Mouse (Mus musculus): ENCODE data around the gene Gjb2.

Gjb2 gene

GRCm38 (mm10) chr14:57104106-57105023, at the start of gene Gjb2:
Gene Gjb2, minus strand, starts transcription at chr14:57104702.
- no peak for DNase-seq (ENCODE audit: low spot score)

DNA sequence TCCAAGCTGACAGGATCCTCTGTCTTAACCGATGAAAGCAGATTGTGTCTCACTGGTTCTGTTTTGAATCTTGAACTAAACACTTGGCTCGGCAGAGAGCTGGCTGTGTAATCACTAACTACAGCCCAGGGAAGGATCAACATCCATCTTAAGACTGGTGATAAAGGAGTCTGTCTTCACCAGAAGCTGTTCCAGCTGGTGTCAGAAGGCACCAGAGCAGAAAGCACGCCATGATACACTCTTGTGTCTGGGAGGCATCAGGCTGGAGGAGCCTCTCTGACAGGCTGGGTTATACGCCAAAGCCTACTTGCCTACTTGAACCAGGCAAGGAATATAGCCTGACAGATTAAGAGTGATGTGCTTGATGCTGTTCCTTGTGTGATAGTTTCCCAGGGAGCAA, 41.2 kb upstream of the Gjb2 start:
- no peak for DNase-seq (ENCODE audit: low spot score)

DNA sequence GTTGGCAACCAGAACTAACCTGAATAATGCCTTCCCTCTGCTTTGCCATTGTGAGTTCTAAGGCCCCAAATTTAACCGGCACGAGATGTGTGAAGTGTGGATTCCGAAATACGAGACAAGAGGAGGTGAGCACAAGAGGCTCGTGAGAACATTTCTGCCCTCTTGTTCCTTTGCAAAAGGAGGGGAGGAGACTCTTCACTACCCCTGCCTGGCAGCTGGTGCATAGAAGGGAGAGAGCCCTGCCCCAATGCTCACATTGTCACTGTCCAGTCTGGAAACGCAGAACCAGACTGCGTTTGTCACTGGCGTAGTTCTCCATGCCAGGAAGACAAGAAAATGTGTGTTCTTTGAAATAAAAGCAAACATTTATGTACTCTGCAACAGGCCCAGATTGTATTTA, 30.8 kb upstream of the Gjb2 start:
- no peak for DNase-seq (ENCODE audit: low spot score)

- no peak for DNase-seq (ENCODE audit: low spot score)
These were observed 28.7 kb upstream of the Gjb2 start, which contains the start of gene Gjb6 for GRCm38 (mm10) chr14:57133161-57133661. Gene Gjb6, minus strand, starts transcription at chr14:57133611.

DNA sequence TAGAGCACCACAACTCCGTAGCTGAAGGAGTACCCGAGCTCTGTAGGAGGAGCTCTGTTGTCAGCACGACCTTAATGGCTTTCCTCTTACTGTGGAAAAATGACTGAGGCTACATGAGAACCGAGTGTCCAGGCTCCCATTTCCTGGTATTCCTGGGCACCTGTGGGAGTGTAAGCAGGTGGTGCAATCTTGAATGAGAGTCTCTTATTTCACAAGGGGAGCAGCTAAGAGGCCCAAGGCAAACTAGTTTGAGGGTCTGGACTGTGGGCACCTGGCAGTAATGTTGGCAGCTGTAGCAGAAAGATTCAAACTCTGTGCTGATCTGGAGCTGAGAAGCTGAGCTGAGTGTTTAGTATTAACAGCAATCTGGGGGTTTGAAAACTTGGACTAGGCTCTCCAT, 22.9 kb upstream of the Gjb2 start:
- DNase-seq (ENCODE audit: low spot score) = no peak

DNA sequence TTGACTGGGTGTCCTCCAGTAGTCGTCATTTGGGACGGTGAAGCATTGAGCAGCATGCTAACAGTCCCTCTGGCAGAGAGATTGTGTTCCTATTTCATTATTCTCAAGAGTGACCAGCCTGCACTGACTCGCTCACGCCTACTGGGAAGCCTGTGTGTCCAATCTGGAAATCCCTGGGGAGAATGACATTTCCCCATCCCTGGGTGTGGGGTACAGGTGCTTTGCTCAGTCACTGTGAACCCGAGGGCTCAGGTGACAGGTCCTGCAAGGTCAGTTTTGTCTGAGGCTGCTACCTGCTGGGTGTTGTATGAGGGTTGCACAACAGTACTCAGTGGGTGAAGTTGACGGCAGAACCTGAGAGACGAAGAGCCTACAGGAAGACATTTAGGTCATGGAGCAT, 17.8 kb upstream of the Gjb2 start:
- DNase-seq (ENCODE audit: low spot score) = no peak

DNA sequence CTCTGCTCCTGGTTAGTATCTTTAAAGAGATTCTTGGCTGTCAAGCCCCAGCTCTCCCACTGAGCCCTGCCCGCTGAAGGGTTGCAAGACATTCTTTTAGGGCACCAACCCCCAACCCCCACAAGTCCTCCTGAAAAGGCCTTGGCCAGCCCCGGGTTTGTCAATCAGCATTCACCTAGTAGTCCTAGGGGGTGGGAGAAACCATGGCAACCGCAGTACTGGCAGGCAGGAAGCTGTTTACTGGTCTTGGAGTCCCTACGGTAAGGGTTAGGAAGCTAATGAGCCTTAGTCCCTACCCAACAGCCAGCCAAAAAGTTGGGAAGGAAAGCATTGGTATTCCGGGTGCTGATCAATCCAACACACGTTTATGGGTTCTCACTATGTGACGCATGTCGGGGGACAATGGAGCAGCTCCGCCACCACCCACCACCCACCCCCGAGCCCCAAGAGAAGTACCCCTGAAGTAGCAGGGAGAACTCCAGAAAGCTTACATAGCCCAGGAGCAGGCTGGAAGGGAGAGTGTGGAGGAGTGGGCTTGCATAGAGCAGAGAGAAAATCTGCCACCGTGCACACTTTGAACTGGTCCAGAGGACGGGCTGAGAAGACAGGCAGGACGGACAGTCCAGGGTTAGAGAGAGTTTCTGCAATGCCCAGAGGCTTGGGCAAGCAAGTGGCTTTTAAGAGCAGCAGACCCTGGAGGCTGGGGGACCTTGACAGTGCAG, 11.5 kb upstream of the Gjb2 start, which contains the start of gene Gm4491:
Gene Gm4491, minus strand, starts transcription at position 61 of the 722 bp plus-strand sequence.
- peak; percentile 56 for DNase-seq (ENCODE audit: low spot score)

GRCm38 (mm10) chr14:57109194-57109593, 4.7 kb upstream of the Gjb2 start:
- no peak for DNase-seq (ENCODE audit: low spot score)

- no peak for DNase-seq (ENCODE audit: low spot score)
These were observed 3.4 kb upstream of the Gjb2 start for GRCm38 (mm10) chr14:57107916-57108315.

DNA sequence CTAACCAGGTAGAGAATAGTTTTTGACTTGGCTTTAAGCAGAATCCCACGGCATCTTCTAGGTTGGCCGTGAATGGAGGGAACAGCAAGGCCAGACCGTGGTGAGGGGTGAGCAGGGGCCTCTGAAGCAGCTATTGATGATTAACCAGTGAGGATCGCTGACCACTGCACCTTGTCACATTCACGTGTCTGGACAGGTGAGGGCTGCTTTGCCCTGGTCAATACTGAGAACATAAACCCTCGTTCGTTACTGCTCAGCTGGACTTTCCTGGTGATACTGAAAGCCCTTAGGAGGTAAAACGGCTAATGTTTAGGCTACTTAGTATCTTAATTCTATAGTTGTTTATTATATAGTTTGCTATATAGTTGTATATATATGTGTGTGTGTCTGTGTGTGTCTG, 2.6 kb upstream of the Gjb2 start:
- DNase-seq (ENCODE audit: low spot score) = no peak

DNA sequence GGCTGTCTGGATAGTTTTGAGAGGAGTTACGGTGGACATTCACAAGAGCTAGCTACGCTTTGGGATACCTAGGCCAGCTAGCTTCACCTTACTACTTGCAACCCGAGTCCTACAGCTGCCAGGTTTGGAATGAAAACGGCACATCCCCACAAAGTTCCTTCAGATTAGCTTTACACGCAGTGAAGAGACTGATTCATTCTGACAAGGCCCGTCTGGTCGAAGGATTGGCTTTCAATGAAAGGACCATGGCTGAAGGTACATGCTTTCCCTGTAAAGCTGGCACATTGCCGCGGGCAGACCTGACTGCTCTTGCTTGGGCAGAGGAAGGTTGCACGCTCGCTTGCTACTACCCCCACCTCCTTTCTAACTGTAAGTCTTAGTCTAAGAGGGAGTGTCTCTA, 1.2 kb upstream of the Gjb2 start:
- DNase-seq (ENCODE audit: low spot score) = no peak

DNA sequence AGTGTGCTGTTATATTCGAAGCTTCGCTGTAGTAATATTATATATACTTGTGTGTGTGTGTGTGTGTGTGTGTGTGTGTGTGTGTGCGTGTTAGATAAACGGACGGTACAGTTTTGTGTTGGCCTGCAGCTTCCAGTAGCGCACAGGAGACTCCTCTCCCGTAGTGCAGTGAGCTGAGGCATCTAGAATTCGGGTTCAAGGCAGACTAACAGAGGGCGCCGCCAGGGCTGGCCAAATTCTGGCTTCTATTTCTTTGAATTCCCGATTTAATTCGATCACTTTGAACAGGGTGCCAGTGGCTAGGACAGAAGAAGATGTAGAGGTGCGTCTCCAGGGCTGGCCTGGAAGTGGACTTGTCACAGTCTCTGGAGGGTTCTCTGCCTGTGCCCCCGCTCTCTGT, 609 bp upstream of the Gjb2 start:
- DNase-seq (ENCODE audit: low spot score) = no peak

DNA sequence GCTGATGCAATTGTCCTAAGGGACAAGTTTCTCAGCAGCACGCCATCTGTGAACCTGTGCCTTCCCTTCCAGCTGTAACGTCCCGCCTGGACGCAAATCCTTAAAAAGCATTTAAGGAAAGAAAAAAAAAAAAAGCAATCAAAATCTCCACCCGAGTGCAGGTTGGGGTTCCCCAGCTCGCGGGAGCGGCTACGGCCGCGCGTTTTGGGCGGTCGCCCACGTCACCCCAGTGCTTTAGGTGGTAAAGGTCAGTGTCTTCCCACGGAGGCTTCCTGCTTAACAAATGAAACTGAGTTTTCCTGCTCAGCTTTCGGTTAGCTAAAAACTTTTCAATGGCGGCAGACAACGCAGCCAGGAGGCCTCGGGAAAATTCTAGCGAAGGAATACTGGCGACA, 794 bp downstream of the Gjb2 start:
- DNase-seq (ENCODE audit: low spot score) = no peak

DNA sequence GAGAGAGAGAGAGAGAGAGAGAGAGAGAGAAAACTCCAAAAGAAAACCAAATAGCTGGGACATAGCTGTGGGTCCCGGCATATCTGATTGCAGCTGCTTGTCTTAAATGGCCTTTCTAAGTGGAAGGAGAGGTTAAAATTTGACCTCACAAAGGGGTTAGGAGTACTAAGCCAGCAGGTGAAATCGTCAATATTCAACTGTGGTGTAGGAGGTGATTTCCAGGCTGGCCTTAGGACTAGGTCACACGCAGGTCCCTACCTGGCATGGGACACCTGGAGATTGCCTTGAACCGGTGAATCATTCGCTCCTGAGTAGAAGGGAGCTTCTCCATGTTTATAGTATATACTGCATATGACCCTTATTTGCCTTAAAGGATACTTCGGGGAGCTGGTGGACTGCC, 1.4 kb downstream of the Gjb2 start:
- DNase-seq (ENCODE audit: low spot score) = no peak

DNA sequence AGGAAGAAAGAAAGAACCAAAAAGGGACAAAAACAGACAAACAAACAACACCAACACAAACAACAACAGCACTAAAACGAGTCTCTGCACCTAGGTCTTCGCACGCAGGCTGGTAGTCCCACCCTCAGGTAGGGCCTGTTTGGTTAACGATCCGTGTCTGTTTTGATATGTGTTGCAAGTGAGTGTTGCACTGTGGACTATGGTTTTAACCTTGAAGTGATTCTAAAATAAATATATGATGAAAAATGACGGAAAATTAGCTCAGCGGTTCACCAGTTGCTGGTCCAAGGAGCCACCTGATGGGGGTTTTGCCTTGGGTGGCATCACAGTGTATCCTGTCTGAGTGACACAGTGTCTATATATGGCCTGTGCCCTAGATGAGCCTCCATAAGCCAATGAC, 2.9 kb downstream of the Gjb2 start:
- no peak for DNase-seq (ENCODE audit: low spot score)

GRCm38 (mm10) chr14:57095855-57096254, 8.6 kb downstream of the Gjb2 start:
- DNase-seq (ENCODE audit: low spot score) = no peak

DNA sequence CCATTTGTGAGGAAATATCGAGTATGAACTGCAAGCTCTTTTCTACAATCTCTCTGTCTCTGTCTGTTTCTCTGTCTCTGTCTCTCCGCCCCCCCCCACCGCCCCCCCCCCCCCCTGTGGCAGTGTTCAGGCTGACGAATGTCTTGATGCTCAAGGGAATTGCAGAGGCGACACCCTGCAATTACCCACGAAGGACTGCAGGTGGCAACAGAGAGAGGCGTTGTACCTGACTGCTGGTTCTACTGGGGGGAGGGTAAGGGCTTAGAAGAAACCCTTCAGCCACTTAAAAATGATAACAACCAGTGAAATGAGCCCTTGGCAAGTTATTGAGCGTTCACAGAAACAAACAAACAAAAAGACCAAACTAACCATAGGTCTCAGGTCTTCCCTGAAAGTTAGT, 11.5 kb downstream of the Gjb2 start:
- DNase-seq (ENCODE audit: low spot score) = peak; percentile 32

DNA sequence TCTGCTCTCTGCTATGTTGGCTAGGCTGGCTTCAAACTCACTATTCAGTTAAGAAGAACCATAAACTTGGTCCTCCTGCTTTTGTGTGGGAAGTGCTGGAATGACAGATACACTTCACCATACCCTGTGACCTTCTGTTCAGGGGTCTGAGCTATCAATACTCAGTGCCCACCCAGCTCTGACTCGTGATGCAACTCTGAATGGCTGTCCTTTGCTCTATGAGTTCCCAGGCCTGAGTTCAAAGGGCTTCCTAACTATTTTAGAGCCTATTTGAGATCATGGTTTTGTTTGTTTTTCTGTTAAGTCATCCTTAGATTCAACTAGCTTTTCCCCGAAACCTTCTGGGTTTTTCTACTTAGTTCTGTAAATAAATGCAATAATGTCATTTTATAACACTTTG, 14.5 kb downstream of the Gjb2 start:
- DNase-seq (ENCODE audit: low spot score) = no peak

GRCm38 (mm10) chr14:57089107-57089506, 15.4 kb downstream of the Gjb2 start:
- DNase-seq (ENCODE audit: low spot score) = no peak

GRCm38 (mm10) chr14:57084180-57084668, 20.3 kb downstream of the Gjb2 start:
- DNase-seq (ENCODE audit: low spot score) = no peak

DNA sequence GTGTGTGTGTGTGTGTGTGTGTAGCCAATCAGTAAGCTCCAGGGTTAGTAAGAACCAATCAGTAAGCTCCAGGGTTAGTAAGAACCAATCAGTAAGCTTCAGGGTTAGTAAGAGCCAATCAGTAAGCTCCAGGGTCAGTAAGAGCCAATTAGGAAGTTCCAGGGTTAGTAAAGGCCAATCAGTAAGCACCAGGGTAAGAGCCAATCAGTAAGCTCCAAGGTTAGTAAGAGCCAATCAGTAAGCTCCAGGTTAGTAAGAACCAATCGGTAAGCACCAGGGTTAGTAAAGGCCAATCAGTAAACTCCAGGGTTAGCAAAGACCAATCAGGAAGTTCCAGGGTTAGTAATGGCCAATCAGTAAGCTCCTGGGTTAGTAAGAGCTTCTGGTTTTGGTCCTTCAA, 21.6 kb downstream of the Gjb2 start:
- no peak for DNase-seq (ENCODE audit: low spot score)

DNA sequence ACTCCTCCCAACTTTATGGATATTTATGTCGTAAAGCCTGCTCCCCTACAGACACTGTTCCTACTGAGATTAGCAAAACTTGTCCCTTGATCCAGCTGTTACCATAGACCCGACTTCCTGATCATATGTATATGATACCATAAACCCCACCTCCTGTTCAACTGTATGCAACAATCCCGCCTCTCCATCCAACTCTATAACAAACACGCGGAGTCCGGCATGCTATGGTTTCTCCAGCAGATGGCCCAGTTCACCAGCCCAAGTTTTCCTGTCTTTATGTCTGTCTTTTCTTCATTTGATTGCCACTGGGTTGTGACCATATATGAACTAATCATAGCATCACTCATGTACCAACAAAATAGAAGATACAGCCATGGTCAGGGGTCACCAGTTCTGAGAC, 29.0 kb downstream of the Gjb2 start:
- no peak for DNase-seq (ENCODE audit: low spot score)

DNA sequence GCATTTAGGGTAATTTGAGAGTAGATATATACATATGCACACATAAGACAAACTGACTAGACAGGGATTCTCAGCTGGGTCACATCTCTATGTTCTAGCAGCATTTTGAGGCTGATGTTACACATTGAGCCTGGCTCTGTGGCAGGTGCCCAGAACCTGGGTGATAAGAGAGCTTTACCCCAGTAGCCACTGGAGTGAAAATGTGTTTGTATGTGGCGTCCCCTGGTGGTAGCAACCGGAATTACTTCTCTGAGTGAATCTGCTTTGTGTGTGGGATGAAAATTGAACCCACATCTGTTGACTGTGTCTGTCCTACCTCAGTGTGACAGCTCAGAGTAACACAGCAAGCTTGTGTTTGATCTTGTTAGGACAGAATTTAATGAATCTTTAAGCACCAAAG, 34.6 kb downstream of the Gjb2 start:
- peak; percentile 4 for DNase-seq (ENCODE audit: low spot score)
